Mouse (Mus musculus): ENCODE results near the gene Cables2. TPM values are rescaled to one million over a fixed set of nuclear protein-coding genes. Genes with fewer than 3 reads are reported as not detected.
"Not testable (repeated sequence)": the region's sequence is repeated elsewhere in the genome, so short reads cannot be mapped to it uniquely, and the experiment has no call there.

The Cables2 gene
- total RNA-seq, 2 experiments from 2014 or later: 30.4 to 34.6 TPM

DNA sequence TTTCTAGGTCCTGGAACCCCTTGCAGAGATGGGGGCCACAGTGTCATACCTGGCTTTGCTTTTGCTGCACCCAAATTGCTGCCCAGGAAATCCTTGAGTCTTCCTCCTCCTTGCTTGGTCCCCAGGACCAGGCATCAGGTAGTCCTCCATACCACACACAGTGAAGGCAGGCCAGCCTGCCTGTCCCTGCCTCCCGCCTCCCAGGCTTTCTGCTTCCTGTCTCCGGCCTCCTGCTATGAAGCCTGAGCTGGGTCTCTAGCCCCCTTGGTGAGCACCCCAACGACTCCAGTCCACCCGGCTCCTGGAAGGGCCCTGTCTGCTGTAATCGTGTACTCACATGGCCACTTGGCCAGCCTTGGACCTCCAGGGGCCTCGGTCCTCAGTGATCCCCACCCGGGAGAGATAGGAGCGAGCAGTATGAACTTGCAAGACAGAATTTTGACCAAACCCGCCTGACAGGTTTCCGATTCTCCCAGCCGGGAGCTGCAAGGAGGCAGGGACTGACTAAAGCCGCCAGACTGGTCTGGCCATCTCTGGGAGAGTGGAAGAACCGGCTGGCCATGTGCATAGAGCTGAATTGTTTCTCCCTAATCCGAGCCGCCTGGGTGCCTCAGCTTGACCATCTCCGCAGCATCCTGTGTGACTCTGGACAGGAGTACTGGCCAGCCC, 16.3 kb upstream of the Cables2 start, which contains the start of gene Rbbp8nl:
Gene Rbbp8nl, minus strand, starts transcription at position 440 of the 669 bp plus-strand sequence.
- intact Hi-C loops (cut with DNase I): no loop called here

DNA sequence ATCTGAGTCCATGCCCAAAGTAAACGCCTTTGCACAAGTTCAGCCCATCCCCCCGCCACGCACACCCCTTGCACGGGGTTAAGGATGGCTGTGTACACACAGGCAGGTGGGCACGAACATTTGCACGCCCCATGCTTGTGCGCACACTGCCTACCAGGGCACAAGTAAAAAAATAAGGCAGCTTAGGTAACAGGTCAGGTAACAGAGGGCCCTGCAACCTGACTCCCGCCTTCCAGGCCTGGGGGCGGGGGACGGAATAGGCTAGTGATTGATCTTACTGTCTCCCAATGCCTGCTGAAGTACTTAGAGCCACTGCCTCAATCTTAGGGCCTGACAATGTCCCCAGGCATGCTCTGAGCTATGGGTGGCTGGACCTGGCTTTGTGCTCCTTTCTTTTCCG, 15.7 kb upstream of the Cables2 start:
- intact Hi-C loops (cut with DNase I): no loop called here
- no peak for DNase-seq (ENCODE audit: low spot score in 2 of 2)

More for the DNA sequence above, 16.3 kb upstream of the Cables2 start, which contains the start of gene Rbbp8nl:
- DNase-seq (ENCODE audit: low spot score in 2 of 2): no peak

DNA sequence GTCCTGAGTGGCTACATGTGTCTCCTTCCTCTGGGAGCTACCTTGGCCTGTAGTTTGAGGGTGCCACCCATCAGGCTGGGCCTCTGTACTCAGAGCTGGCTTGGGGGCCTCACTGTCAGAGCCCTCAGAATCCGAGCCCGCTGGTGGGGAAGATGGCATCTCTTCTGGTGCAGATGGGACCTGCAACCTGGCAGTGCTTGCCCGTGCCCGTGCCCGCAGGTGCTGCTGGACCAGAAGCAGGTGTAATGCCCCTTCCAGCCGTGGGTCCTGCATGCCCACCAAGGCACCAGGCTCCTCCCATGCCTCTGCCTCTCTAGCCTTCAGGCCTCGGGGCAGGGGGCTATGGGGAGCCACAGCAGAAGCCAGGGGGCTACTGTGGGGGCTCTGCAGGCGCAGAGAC, 6.0 kb upstream of the Cables2 start:
- no peak for DNase-seq (ENCODE audit: low spot score in 2 of 2)
- intact Hi-C loops (cut with DNase I): loop anchor here (10.0 kb wide), 1 partner anchor 495 kb away; the partner anchor contains the start of gene Bhlhe23

DNA sequence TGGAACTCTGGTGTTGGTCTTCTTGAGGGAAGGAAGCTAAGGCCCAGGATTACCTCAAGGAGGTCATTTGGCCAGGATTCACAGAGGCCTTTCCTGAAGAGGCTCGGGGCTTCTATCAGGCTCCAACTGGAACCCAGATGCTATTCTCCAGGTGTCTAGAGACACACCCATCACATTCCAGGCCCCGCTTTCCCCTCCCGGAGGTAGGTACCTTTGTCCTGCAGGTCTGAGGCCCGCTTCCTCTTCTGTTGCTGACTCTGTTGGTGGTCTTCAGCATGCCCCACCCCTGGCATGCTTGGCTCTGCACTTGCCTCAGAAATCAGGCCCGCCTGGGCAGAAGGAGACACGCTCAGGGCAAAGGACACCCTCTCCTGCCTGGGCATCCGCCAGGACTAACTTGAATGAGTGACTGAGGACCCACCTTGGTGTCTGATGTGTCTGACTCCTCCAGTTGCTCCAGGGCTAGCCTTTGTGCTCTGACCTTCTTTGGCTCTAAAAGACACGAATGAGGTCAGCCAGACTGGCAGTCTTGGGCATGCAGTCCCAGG, 4.6 kb upstream of the Cables2 start:
- DNase-seq (ENCODE audit: low spot score in 2 of 2): no peak
- intact Hi-C loops (cut with DNase I): loop anchor here (10.0 kb wide), 1 partner anchor 497 kb away; the partner anchor contains the start of gene Bhlhe23

DNA sequence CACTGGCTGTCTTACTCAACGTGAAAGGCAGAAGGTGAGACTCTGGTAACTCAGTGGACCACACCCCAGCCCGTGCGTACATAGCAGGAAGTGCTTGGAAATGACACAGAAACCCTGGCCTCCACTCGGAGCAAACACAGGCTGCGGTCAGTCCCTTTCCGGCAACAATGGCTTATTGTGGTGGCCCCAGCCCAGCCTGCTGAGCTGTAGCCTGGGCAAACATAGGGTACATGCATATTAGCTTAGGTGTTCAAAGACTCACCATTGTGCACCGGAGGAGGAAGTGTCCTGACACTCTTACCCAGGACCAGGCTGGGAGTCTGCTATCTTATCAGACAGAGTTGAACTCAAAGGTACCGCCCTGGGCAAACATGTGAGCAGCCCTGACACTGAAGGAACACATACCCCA, 3.6 kb upstream of the Cables2 start:
- intact Hi-C loops (cut with DNase I): loop anchor here (1.0 to 10.0 kb wide), 2 partner anchors 70 to 498 kb away; partner anchors contain the start of gene Bhlhe23
- DNase-seq (ENCODE audit: low spot score in 2 of 2): no peak

DNA sequence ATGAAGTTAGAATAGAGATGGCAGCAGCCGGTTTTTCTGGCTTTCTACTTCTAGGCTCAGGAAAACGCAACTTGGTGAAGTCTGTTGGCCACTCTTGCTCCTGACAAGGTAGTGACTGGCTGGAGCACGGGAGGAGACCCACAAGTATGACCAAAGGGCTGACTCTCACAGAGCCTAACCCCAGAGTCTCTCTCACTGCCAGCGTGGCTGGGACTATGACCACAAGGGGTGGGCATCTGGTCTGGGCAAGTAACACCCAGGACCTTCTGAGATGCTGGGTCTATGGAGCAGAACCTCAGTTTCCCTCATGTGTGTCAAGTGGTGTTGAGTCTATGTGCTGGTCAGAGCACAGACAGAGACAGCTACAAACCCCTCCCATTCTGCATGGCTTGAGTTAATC, 3.1 kb upstream of the Cables2 start:
- intact Hi-C loops (cut with DNase I): loop anchor here (1.0 to 10.0 kb wide), 2 partner anchors 71 to 498 kb away; partner anchors contain the start of gene Bhlhe23
- DNase-seq (ENCODE audit: low spot score in 2 of 2): no peak

DNA sequence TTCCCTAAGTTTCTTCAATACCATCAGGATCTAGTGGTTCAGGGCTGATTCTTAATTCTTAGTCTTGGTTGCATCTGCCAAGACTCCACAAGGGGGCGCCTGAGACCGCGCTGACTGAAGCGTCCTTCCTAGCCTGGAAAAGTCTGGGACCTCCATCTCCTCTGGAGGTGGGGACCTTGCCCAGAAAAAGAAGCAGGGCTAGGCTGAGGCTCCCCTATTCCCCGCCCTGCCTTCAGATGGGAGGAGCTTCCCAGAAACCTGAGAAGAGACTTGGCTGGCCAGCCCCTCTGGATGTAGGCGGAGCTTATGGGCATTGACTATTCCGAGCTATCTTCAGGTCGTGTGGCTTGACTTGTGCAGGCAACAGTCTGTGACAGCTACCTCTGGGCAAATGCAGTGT, 2.5 kb upstream of the Cables2 start:
- intact Hi-C loops (cut with DNase I): loop anchor here (1.0 to 10.0 kb wide), 4 partner anchors 71 to 499 kb away; partner anchors contain the start of genes Bhlhe23 and Mrgbp
- peak; percentile 77 to 83 for DNase-seq (ENCODE audit: low spot score in 2 of 2)

DNA sequence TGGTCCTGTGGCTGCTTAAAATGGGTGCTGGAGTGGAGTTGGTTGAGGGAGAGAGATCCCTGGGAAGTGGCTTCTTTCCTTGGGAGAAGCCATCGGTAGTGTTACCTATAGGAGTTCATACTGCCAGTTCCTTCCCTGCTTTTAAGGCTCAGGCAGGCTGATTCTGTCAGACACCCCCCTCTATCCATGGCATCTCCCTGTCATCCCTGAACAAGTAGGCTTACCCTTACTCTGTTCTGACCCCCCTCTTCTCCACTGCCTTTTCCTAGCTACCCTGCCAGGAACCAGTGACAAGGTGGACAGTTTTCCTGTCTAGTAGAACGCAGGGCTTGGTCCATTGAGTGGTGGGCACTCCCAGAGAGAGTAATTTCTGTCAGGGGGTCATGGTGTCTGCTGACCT, 1.2 kb upstream of the Cables2 start:
- intact Hi-C loops (cut with DNase I): loop anchor here (2.0 to 10.0 kb wide), 3 partner anchors 158 to 500 kb away; partner anchors contain the start of genes Bhlhe23 and Mrgbp
- no peak for DNase-seq (ENCODE audit: low spot score in 2 of 2)

DNA sequence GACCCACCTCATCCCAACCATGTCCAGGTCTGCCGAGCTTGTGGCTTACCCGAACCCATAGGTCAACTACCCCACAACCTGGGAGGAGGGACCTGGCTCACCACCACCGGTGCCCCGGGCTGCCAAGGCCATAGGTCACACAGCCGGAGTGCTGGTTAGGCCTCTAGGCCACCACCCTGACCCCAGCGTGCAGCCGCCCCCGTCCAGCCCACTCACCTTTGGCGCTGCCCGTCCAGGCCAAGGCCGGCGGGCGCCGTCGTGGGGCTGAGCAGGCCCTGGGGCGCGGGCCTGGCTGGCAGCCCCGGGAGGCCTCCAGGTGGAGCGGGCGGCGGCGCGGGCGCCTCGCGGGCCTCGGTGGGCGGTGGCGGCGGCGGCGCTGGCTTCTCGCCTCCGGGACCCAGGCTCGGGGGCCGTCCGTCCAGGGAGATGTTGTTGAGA, 393 bp downstream of the Cables2 start:
- intact Hi-C loops (cut with DNase I): loop anchor here (10.0 kb wide), 1 partner anchor 502 kb away; the partner anchor contains the start of gene Bhlhe23
- peak in 1 of 2 experiments; percentile 33 for DNase-seq (ENCODE audit: low spot score in 2 of 2)

DNA sequence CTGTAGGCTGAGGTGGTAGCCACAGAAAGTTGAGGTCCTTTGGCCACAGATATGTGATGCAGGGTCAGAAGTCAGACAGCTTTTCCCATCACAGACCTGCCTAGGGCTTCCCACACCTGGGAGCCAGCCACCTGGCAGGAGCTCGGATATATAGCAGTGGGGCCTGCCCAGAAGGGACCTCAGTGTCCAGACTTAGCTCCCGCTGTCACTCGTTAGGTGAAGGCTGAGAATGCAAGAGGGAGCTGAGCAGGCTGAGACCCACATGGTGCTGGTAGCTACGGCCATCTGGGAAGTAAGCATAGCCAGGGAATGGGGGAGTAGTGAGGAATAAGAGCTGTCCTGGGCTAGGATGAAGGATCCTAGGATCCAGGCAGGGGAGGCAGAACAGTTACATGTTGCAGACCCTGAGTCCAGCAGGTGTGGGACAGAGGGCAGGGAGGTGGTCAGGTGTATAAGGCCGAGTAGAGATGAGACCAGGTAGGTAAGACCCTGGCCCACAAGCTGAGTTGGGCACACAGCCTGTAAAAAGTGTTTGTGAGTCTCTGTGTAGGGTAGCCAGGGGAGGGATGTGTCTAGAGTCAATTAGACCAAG, 1.4 kb downstream of the Cables2 start:
- intact Hi-C loops (cut with DNase I): loop anchor here (10.0 kb wide), 1 partner anchor 503 kb away; the partner anchor contains the start of gene Bhlhe23

DNA sequence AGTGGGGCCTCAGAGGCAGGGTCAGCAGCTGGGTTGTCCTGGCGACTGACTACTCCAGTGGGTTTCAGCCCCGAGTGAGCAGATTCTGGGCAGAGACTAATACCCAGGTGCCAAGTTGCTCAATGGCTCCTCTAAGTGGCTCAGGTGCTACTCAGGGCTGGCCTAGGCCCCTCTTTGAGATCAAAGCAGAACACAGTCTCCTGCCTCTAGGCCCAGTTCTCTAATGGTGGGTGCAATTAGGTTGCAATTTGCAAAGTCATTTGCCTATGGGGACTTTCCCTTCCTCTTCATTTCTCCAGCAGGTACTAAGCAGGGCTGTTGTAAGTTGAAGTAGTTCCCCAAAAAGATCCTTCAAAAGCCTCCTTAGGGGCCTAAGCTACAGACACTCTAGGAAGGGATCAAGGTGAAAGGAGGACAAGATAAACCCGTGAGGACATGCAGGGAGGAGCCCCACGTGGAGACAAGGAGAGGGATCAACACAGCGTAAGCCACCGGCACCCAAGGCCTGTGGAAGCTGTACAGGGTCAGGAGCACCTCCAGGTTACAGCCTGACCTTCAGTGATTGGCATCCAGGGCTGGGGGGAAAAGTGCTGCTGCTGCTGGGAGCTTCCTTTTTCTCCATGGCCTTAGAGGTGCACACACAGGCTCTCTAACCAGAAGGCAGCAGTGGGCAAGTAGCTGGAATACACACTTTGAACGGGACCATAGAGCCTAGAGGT, 2.6 kb downstream of the Cables2 start:
- DNase-seq (ENCODE audit: low spot score in 2 of 2): no peak
- intact Hi-C loops (cut with DNase I): loop anchor here (10.0 kb wide), 1 partner anchor 504 kb away; the partner anchor contains the start of gene Bhlhe23

More for the DNA sequence above, 1.4 kb downstream of the Cables2 start:
- no peak for DNase-seq (ENCODE audit: low spot score in 2 of 2)

DNA sequence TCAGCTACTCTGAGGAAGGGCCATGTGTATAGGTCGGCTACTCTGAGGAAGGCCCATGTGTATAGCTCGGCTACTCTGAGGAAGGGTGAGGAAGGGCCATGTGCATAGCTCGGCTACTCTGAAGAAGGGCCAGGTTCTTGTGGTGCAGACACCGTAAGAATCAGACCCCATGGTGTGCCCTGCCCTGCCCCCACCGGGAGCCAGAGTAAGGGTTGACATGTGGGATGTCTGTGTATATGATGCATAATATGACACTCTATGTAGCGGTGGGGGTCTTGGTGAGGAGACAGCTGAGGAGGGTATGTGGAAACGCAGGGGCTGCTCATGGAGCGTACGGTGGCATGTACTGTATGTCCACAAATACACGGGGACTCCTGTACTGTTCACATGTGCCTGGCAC, 4.0 kb downstream of the Cables2 start:
- intact Hi-C loops (cut with DNase I): no loop called here
- DNase-seq (ENCODE audit: low spot score in 2 of 2): no peak

DNA sequence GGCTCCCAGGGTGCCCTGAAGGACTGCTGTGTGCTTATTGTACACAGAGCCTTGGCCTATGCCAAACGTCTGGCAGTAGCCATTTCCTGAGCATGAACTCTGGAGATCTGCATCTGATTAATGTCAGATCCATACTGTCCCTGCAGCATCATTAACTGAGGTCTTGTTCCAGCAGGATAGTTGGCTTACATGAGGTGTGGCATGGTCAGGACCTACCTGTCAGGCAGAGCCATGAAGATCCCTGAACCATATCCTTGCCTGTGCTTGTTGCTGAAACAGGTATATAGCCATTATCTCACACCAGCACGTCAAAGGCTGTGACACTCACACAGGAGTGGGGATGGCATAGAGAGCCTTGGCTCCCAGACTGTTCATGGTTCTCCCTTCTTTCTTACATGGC, 5.3 kb downstream of the Cables2 start:
- DNase-seq (ENCODE audit: low spot score in 2 of 2): no peak
- intact Hi-C loops (cut with DNase I): no loop called here

DNA sequence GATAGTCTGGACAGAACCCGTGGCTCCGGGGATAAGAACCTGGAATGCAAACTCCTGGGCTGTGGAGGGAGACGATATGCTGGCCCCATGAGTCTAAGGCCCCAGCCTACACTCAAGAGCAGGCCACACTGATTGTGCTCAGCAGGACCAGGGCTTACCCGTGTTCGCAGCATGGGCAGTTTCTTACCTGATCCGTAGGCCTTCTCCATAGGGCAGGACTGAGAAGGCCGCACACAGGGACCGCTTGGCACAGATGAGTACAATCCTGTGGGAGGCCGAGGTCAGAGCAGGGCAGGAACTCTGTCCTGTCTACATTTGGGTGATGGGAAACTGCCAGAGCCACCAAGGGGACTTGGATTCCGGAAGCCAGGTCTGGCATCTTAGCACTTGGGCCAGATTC, 10.4 kb downstream of the Cables2 start:
- intact Hi-C loops (cut with DNase I): no loop called here
- DNase-seq (ENCODE audit: low spot score in 2 of 2): no peak

DNA sequence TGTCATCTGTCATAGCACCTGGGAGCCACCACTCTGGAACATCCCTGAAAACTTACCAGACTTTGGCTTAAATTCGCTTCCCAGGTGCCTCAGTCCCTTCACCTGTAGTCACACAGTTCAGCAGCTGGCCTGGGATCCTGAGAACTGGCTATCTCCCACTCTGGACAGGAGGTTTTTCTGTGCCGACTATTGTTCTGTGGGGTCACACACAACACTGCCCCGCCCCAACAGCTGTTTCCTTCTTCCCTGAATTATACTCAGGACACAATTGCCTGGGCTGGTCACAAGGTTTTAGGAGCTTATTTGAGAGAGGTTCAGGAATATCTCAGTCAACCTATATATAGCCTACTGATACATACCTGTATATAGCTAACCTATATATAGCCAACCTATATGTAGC, 10.9 kb downstream of the Cables2 start:
- intact Hi-C loops (cut with DNase I): no loop called here

DNA sequence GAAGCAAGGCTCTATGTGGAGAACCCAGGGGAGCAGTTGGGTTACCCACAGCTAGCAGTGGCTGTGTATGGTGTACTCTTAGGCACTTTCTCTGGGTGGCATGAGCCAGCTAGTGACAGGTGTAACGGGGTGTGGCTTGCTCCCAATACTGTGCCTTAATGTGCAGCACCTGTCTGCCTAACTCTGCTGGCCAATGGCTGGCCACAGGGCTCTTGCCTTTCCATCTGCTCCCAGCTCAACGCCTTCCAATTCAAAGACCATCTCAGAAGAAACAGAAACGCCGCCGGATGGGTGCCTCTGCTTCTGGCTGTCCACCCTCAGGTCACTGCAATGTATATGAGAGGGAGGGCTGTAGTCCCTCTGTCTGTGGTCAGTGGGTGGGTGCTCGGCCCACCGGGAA, 11.4 kb downstream of the Cables2 start:
- DNase-seq (ENCODE audit: low spot score in 2 of 2): no peak
- intact Hi-C loops (cut with DNase I): no loop called here

More for the DNA sequence above, 10.9 kb downstream of the Cables2 start:
- no peak for DNase-seq (ENCODE audit: low spot score in 2 of 2)

DNA sequence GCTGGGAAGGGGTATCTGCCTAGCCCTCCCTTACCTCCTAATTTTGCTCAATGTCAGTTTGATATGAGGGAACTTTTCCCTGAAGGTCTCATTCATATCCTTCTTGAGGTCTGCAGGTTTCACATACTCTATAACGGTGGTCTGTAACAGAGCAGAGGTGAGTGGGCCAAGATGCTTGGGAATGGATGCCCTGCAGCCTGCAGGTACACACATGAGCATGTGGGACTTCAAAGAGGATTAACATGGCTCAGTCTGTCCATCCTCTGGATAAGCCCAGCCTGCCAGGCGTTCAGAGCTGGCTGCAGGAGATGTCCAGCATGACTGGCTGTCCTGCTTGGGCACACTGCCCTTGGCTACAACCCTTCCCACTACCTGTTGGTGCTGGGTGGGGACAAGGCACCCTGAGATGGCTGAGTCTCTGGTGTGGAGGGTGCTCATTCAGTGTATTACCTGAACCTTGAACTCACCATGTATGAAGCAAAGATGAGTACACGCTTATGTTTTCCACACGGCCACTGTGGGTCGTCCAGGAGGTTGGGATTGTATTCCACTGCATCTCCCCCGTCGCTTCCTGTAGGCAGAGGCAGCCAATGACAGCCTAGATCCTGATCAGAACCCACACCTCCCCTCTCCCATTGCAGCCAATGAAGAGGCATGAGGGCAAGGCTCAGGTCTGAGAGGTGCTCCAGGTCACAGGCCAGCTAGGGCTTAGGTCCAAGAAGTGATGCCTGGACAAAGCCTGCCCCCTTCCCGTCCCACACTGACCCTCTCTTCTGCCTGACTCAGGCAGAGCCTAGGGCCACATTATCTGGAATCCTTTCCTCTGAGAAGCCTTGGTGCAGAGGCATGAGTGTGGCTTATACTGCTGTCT, 12.5 kb downstream of the Cables2 start:
- intact Hi-C loops (cut with DNase I): no loop called here
- no peak for DNase-seq (ENCODE audit: low spot score in 2 of 2)

DNA sequence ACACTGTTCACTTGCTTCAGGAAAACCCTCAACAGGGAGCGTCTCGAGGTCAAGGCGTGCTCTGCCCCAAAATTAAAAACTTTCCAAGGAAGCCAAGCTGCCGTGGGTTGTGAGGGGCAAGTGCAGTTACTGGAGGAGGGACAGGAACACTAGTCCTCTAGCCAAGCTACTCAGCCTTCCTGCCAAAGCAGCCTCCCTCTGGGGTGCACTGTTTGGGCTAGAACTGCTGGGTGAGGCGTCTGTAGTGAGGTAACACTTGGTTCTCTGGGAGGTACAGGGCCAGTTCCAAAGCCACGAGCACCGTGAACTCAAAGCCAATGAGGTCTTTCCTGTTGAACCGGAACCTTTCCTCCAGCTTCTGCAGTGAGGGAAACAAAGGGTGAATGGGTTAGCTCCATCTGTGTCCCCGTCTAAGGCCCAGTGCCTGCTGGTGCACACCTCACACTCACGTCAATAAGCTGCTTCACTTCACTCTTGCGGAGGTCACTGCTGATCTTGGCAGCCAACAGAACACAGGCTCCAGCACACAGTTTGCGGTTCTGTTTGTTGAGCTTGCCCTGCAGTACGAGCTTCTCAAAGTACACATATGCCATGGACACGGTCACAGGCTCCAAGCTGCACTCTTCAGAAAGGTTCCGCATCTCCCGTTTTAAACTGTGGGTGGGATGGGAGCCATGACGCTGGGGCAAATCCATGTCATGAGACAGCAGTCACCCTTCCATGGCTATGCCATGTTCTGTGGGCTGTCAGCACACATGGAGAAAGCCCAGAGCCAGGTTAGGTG, 13.3 kb downstream of the Cables2 start:
- not testable (repeated sequence) for DNase-seq (ENCODE audit: low spot score in 2 of 2)
- intact Hi-C loops (cut with DNase I): loop anchor here (10.0 kb wide), 1 partner anchor 185 kb away; the partner anchor contains the start of gene Mtg2

All from left cerebral cortex, postnatal 14 days (tissue).